In the genomic region with DNA sequence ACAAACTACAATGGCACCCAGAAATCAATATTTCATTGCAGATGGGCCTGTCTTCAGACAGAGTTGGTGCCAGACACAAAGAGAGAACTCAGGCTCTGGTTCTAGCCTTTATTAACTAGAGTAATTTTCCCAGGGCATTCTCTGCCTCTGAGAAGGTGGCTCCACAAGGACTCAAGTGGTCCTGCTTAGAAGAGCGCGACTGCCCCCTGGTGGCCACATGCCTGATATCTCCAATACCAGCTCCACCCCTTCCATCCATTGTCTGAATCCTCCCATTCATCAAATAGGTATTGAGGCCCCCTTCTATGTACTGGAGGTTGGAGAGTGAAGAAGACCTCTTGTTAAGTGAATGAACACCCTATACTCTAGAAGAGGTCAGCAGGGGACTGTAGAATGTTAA, we compare ENCODE assay signal across 9 mouse cellular contexts.
DNase-seq lines count a peak whose midpoint lies in the region; ATAC-seq and TF ChIP-seq lines count a peak whose summit lies in the region.
"Had no signal": no experiment of that assay in that cellular context is flagged by ENCODE, and none has a peak within 500 bp of the region (broad histone marks: within the 10 kb centered on the region; RNA-seq: fewer than 3 reads in every experiment).

No protein-coding gene starts in this region.

- no peak overlapping the region for H3K9ac ChIP-seq in forebrain, postnatal 0 days
- H3K9ac ChIP-seq in hindbrain, embryonic 15.5 days = no peak overlapping the region

- WGBS in forebrain, postnatal 0 days = 0% methylated on average over 2 of the region's 2 CpGs
- 0% methylated on average over 2 of the region's 2 CpGs for WGBS in hindbrain, embryonic 15.5 days

- H3K4me3 ChIP-seq in forebrain, postnatal 0 days (ENCODE audit: low read depth, low read length) = no peak overlapping the region
- no peak overlapping the region for H3K4me3 ChIP-seq in hindbrain, embryonic 15.5 days
- H3K4me3 ChIP-seq: megakaryocyte, embryonic 14.5 days had no signal

- H3K36me3 ChIP-seq in forebrain, postnatal 0 days (ENCODE audit: insufficient read depth) = no peaks in the 10 kb centered on the region
- H3K36me3 ChIP-seq in hindbrain, embryonic 15.5 days = no peaks in the 10 kb centered on the region

- no peaks in the 10 kb centered on the region for H3K27me3 ChIP-seq in forebrain, postnatal 0 days (ENCODE audit: insufficient read depth, low read length)
- H3K27me3 ChIP-seq in hindbrain, embryonic 15.5 days = no peaks in the 10 kb centered on the region
- H3K27me3 ChIP-seq: megakaryocyte, embryonic 14.5 days had no signal

- peak; percentile 22 for DNase-seq in MEL-GATA-1-ER (ENCODE audit: extremely low read depth, low read depth)
- DNase-seq in forebrain, postnatal 0 days = peak; percentile 59
- peak; percentile 52 to 82 for DNase-seq in layer of hippocampus, postnatal 14 days (ENCODE audit: low spot score in 2 of 2)
- peak; percentile 83 for DNase-seq in lung, postnatal 36 days
- peak; percentile 61 to 75 for DNase-seq in right cerebral cortex, postnatal 10 days (ENCODE audit: low spot score in 2 of 2)
- peak; percentile 16 to 54 for DNase-seq in urinary bladder, postnatal 36 days (ENCODE audit: low spot score in 2 of 2)

- no peaks in the 10 kb centered on the region for H3K9me3 ChIP-seq in forebrain, postnatal 0 days (ENCODE audit: low read length)
- H3K9me3 ChIP-seq in hindbrain, embryonic 15.5 days = no peaks in the 10 kb centered on the region
- H3K9me3 ChIP-seq: megakaryocyte, embryonic 14.5 days had no signal

- no peaks in the 10 kb centered on the region for H3K4me1 ChIP-seq in forebrain, postnatal 0 days (ENCODE audit: insufficient read depth)
- no peaks in the 10 kb centered on the region for H3K4me1 ChIP-seq in hindbrain, embryonic 15.5 days (replicated peaks)
- H3K4me1 ChIP-seq: megakaryocyte, embryonic 14.5 days had no signal

- H3K4me2 ChIP-seq in forebrain, postnatal 0 days (ENCODE audit: low read depth) = no peak overlapping the region
- no peak overlapping the region for H3K4me2 ChIP-seq in hindbrain, embryonic 15.5 days

- ATAC-seq in cerebellum, adult (ENCODE audit: insufficient number of reproducible peaks, low FRiP score, low TSS enrichment) = peak; percentile 67
- ATAC-seq in forebrain, postnatal 0 days = peak; percentile 73
- ATAC-seq in hindbrain, embryonic 15.5 days (ENCODE audit: low FRiP score, low read depth) = peak; percentile 48; the same call in 1 of the 2 replicates

- peak; percentile 63 for TF ChIP-seq CTCF in forebrain, postnatal 0 days (IDR thresholded peaks at IDR 0.05; ENCODE audit: low read depth)

- no peak overlapping the region for H3K27ac ChIP-seq in forebrain, postnatal 0 days (ENCODE audit: low read depth, low read length)
- no peak overlapping the region for H3K27ac ChIP-seq in hindbrain, embryonic 15.5 days (replicated peaks)

Comparison
In these comparisons a context has a peak if more than half of its experiments do, and no peak if none do; other contexts are left out.
1. DNase-seq: peak in every context shown above with its lines; median percentile 83 in lung, postnatal 36 days; 68 in right cerebral cortex, postnatal 10 days; 67 in layer of hippocampus, postnatal 14 days; 59 in forebrain, postnatal 0 days; 35 in urinary bladder, postnatal 36 days; 22 in MEL-GATA-1-ER.